Mouse (Mus musculus) hindbrain, postnatal 0 days (tissue): ENCODE measurements at regions not wholly inside any gene's neighbourhood (a gene's known extent, or its start where the extent isn't known, plus 50 kb on each side); places are given as distances from the start of the nearest gene placed in this dataset.

Experiments used
- ATAC-seq: fragments of 200-750 bp; cut with Nextera tagmentation; 2 replicates; pipeline ENCODE4 v1.8.0; 2017; ENCODE audit warnings: mild to moderate bottlenecking, moderate TSS enrichment, moderate library complexity
- DNase-seq: peaks from one replicate; pipeline ENCODE4 v3.0.0-alpha.2; 2015; ENCODE audit warnings: low spot score
- H3K27ac ChIP-seq: fragments of 300-500 bp; sonication (generic); 2 replicates; pipeline ENCODE4 v1.5.1; 2014; ENCODE audit warnings: mild to moderate bottlenecking
- H3K27me3 ChIP-seq: fragments of 300-500 bp; sonication (generic); 2 replicates; pipeline ENCODE4 v1.6.1; 2014; ENCODE audit warnings: low read length, mixed read lengths; ENCODE audit not compliant: insufficient read depth
- H3K36me3 ChIP-seq: fragments of 300-500 bp; sonication (generic); 2 replicates; pipeline ENCODE4 v1.6.1; 2014; ENCODE audit warnings: low read length, mixed read lengths; ENCODE audit not compliant: insufficient read depth
- H3K4me1 ChIP-seq: fragments of 300-500 bp; sonication (generic); 2 replicates; pipeline ENCODE4 v1.6.1; 2014; ENCODE audit warnings: antibody characterized with exemption, low read length, mixed read lengths; ENCODE audit not compliant: insufficient read depth
- H3K4me2 ChIP-seq: fragments of 300-500 bp; sonication (generic); 2 replicates; pipeline ENCODE4 v1.6.1; 2014; ENCODE audit warnings: low read depth, mild to moderate bottlenecking, low read length, moderate library complexity, mixed read lengths
- H3K4me3 ChIP-seq: fragments of 300-500 bp; sonication (generic); 2 replicates; pipeline ENCODE4 v1.5.1; 2014; ENCODE audit warnings: low read length
- H3K9ac ChIP-seq: fragments of 300-500 bp; sonication (generic); replicated peaks from 2 replicates; pipeline ENCODE4 v1.6.1; 2014; ENCODE audit warnings: mild to moderate bottlenecking, low read length, moderate library complexity, mixed read lengths
- H3K9me3 ChIP-seq: fragments of 300-500 bp; sonication (generic); 2 replicates; pipeline ENCODE4 v1.6.1; 2016; ENCODE audit warnings: low read length, mixed read lengths
- CTCF ChIP-seq: IDR thresholded peaks from 2 replicates; pipeline ENCODE4 v1.5.1; 2016; ENCODE audit warnings: antibody characterized with exemption, control low read depth, low read depth
- WGBS: fragments of 180-500 bp; shearing (Covaris S2); extraction: QIAGEN DNeasy Blood & Tissue Kit; methylation state at CpG from one replicate; pipeline ENCODE4 v1.1.7; 2014; 5-methylcytosine and 5-hydroxymethylcytosine counted together

GRCm38 (mm10) chr8:96860870-96861462 is 972.6 kb upstream of the Got2 start:
- H3K36me3 ChIP-seq, result no peaks in the 10 kb centered on the region
- no peak overlapping the region for H3K4me3 ChIP-seq
- no peak overlapping the region for H3K9ac ChIP-seq
- no peak overlapping the region for H3K27ac ChIP-seq
- no peaks in the 10 kb centered on the region for H3K4me1 ChIP-seq
- WGBS, result 72% methylated on average over 2 of the region's 2 CpGs
- H3K9me3 ChIP-seq, result no peaks in the 10 kb centered on the region
- ATAC-seq, result no peak
- H3K27me3 ChIP-seq, result no peaks in the 10 kb centered on the region
- no peak overlapping the region for H3K4me2 ChIP-seq
- no peak for TF ChIP-seq CTCF
- no peak for DNase-seq

DNA sequence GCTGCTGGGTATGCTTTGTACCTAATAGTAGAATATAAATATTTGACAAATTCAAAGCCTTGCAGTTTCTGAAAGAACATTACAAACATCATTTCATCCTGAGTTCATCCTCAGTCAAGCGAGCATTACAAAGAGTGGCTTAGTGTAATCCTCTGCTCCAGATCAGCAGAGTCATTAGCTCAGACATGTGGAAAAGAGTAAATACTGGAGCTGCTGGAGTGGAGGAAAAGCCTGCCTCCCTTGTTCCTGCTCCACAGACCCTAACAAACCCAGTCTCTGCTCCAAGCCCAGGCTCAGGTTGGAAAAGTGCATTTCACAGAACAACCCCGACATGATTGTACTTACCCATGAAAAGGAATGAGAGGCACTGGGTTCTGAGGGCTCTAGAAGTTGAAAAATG is 955.2 kb upstream of the Got2 start:
- Histone ChIP-seq H3K27ac (no peak overlapping the region), H3K36me3 (no peaks in the 10 kb centered on the region), H3K27me3 (no peaks in the 10 kb centered on the region), H3K9ac (no peak overlapping the region), H3K4me1 (no peaks in the 10 kb centered on the region), H3K9me3 (no peaks in the 10 kb centered on the region), H3K4me3 (no peak overlapping the region), H3K4me2 (no peak overlapping the region)
- DNase-seq (no peak), ATAC-seq (no peak)
- TF ChIP-seq CTCF, result no peak
- WGBS, result 56% methylated on average over 2 of the region's 2 CpGs

DNA sequence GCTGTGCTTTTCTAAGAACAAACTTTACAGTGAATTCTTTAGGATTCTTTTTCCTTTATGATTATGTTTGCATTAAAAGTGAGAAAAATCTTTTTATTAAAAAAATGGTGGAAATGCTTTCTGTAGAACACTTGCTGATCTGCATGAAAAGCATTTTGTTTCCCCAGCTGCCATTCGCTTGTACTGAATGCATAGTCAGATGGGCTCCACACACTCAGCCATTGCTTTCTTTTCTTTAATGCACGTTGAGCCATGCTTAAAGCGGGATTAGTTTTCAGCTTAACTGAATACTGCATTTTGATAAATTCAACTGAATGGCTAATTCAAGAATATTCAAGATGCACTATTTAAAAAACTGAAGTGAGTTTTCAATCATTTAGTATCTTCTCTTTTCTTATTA is 947.2 kb upstream of the Got2 start:
- no peak for TF ChIP-seq CTCF
- no peak for ATAC-seq
- Histone ChIP-seq H3K4me3 (no peak overlapping the region), H3K4me1 (no peaks in the 10 kb centered on the region), H3K4me2 (no peak overlapping the region), H3K36me3 (no peaks in the 10 kb centered on the region), H3K27me3 (no peaks in the 10 kb centered on the region), H3K9ac (no peak overlapping the region), H3K27ac (no peak overlapping the region), H3K9me3 (no peaks in the 10 kb centered on the region)
- WGBS, result 52% methylated on average over 3 of the region's 3 CpGs
- DNase-seq, result no peak

- DNase-seq, result no peak
- Histone ChIP-seq H3K9me3 (no peaks in the 10 kb centered on the region), H3K9ac (no peak overlapping the region), H3K36me3 (no peaks in the 10 kb centered on the region), H3K4me1 (no peaks in the 10 kb centered on the region), H3K4me3 (no peak overlapping the region), H3K27me3 (no peaks in the 10 kb centered on the region), H3K4me2 (no peak overlapping the region), H3K27ac (no peak overlapping the region)
- ATAC-seq, result no peak
- no peak for TF ChIP-seq CTCF
- WGBS, result 52% methylated on average over 2 of the region's 2 CpGs
These were observed 946.3 kb upstream of the Got2 start for GRCm38 (mm10) chr8:96834673-96835072.

DNA sequence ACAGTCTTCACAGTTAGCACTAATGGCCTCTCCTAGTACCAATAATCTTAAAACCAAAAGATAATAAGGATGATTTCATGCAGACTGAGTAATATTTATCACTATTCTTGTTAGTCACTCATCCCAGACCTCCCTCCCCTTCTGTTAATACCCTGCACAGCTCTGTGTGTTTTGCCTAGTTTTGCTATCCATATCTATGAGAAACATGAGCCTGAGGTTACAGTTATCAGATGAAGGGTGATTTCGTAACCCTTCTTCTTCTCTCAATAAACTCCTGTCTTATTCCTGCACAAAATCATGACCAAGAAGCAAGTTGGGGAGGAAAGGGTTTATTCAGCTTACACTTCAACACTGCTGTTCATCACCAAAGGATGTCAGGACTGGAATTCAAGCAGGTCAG is 940.9 kb upstream of the Got2 start:
- H3K27ac ChIP-seq, result no peak overlapping the region
- WGBS, result 98% methylated on average over 1 of the region's 1 CpGs
- H3K36me3 ChIP-seq, result no peaks in the 10 kb centered on the region
- no peak overlapping the region for H3K9ac ChIP-seq
- no peaks in the 10 kb centered on the region for H3K4me1 ChIP-seq
- no peaks in the 10 kb centered on the region for H3K27me3 ChIP-seq
- no peak for TF ChIP-seq CTCF
- no peak overlapping the region for H3K4me3 ChIP-seq
- H3K9me3 ChIP-seq, result no peaks in the 10 kb centered on the region
- DNase-seq (no peak), ATAC-seq (no peak)
- no peak overlapping the region for H3K4me2 ChIP-seq

DNA sequence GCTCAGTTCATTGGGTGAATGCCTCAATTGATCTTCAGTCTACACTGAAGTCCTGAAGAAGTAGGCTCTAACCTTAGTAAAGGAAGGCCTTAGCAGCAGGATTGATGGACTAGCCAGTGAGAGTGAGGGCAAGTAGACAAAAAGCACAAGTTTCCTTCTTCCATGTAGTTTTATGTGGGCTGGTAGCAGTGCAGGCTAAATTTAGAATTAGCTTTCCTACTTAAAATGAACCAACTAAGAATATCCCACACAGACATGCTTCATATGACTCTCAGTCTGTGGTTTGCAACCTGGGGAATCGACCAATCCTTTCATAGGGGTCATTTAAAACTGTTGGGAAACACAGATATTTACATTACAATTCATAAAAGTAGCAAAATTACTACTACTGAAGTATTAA is 922.2 kb upstream of the Got2 start:
- H3K9ac ChIP-seq, result no peak overlapping the region
- H3K4me1 ChIP-seq, result no peaks in the 10 kb centered on the region
- WGBS, result 90% methylated on average over 1 of the region's 1 CpGs
- H3K36me3 ChIP-seq, result no peaks in the 10 kb centered on the region
- no peak overlapping the region for H3K4me3 ChIP-seq
- no peaks in the 10 kb centered on the region for H3K9me3 ChIP-seq
- H3K27ac ChIP-seq, result no peak overlapping the region
- ATAC-seq, result no peak
- H3K4me2 ChIP-seq, result no peak overlapping the region
- no peaks in the 10 kb centered on the region for H3K27me3 ChIP-seq
- no peak for DNase-seq
- TF ChIP-seq CTCF, result no peak
